Mouse (Mus musculus): ENCODE measurements around the gene Gm17677.

Gm17677 gene

GRCm38 (mm10) chr9:35740749-35741148 is at the start of gene Gm17677:
Gene Gm17677 (plus strand): TSS chr9:35741049.
- DNase-seq = no peak

- DNase-seq = no peak
These were observed 48.9 kb upstream of the Gm17677 start for GRCm38 (mm10) chr9:35691924-35692323.

GRCm38 (mm10) chr9:35707265-35707664 is 33.6 kb upstream of the Gm17677 start:
- DNase-seq = no peak

- no peak for DNase-seq
These were observed 16.0 kb downstream of the Gm17677 start for GRCm38 (mm10) chr9:35756843-35757242.

- no peak for DNase-seq
These were observed 37.2 kb downstream of the Gm17677 start, which contains the start of gene Gm17727 for GRCm38 (mm10) chr9:35778009-35778408. Gene Gm17727 (minus strand): TSS chr9:35778109.

- DNase-seq = no peak
These were observed 49.2 kb downstream of the Gm17677 start, which contains the start of the genes Gm27235 and D730048I06Rik for GRCm38 (mm10) chr9:35790001-35790400. Gene Gm27235 (minus strand): TSS chr9:35790101. Gene D730048I06Rik (minus strand): TSS chr9:35790112.
